Mouse (Mus musculus) limb, embryonic 14.5 days (tissue): ENCODE data around the gene Irgq. TPM values are rescaled to one million over a fixed set of nuclear protein-coding genes. Genes with fewer than 3 reads are reported as not detected.
A peak's percentile ranks its signal among the peaks of the same experiment; 100 is the strongest.

Experiments
- ATAC-seq: fragments of 200-750 bp; cut with Nextera tagmentation; 2 replicates; pipeline ENCODE4 v1.8.0; 2017; ENCODE audit warnings: low read depth, moderate number of reproducible peaks, moderate TSS enrichment; ENCODE audit not compliant: low FRiP score
- DNase-seq: peaks from one replicate; pipeline ENCODE4 v3.0.0-alpha.2; 2015; ENCODE audit warnings: low spot score
- H3K27ac ChIP-seq: fragments of 300-500 bp; sonication (generic); replicated peaks from 2 replicates; pipeline ENCODE4 v1.5.1; 2014; ENCODE audit warnings: low read depth, mild to moderate bottlenecking, low read length, moderate library complexity, mixed read lengths
- H3K27me3 ChIP-seq: fragments of 300-500 bp; sonication (generic); 2 replicates; pipeline ENCODE4 v1.6.1; 2014; ENCODE audit warnings: low read length, mixed read lengths; ENCODE audit not compliant: control insufficient read depth, insufficient read depth
- H3K36me3 ChIP-seq: fragments of 300-500 bp; sonication (generic); 2 replicates; pipeline ENCODE4 v1.6.1; 2014; ENCODE audit warnings: mild to moderate bottlenecking, low read length, moderate library complexity, mixed read lengths; ENCODE audit not compliant: control insufficient read depth, insufficient read depth
- H3K4me1 ChIP-seq: fragments of 300-500 bp; sonication (generic); 2 replicates; pipeline ENCODE4 v1.6.1; 2014; ENCODE audit warnings: antibody characterized with exemption, low read length, mixed read lengths; ENCODE audit not compliant: control insufficient read depth, insufficient read depth
- H3K4me2 ChIP-seq: fragments of 300-500 bp; sonication (generic); replicated peaks from 2 replicates; pipeline ENCODE4 v1.6.1; 2014; ENCODE audit warnings: low read depth, mild to moderate bottlenecking, low read length, moderate library complexity; ENCODE audit not compliant: severe bottlenecking
- H3K4me3 ChIP-seq: fragments of 300-500 bp; sonication (generic); replicated peaks from 2 replicates; pipeline ENCODE4 v1.5.1; 2014; ENCODE audit warnings: low read length
- H3K9ac ChIP-seq: fragments of 300-500 bp; sonication (generic); 2 replicates; pipeline ENCODE4 v1.6.1; 2014; ENCODE audit warnings: mild to moderate bottlenecking, low read depth, low read length, moderate library complexity; ENCODE audit not compliant: severe bottlenecking
- H3K9me3 ChIP-seq: fragments of 300-500 bp; sonication (generic); 2 replicates; pipeline ENCODE4 v1.6.1; 2016; ENCODE audit warnings: low read length; ENCODE audit not compliant: control insufficient read depth
- POLR2A ChIP-seq: fragments of 200-500 bp; IDR thresholded peaks from 2 replicates; pipeline ENCODE4 v1.8.0; 2012; ENCODE audit warnings: inconsistent platforms, mild to moderate bottlenecking, moderate library complexity, borderline replicate concordance; ENCODE audit not compliant: insufficient read depth, insufficient read length; ENCODE audit errors: extremely low read depth
- WGBS: fragments of 180-500 bp; shearing (Covaris S2); extraction: QIAGEN DNeasy Blood & Tissue Kit; methylation state at CpG from one replicate; pipeline ENCODE4 v1.1.7; 2014; 5-methylcytosine and 5-hydroxymethylcytosine counted together
- polyA plus RNA-seq, 2 experiments: library from polyadenylated mRNA; depleted of rRNA in 1 of 2; stranded (reverse) in 1 of 2; unstranded in 1 of 2; fragments of >200 nt; fragmentation: Nextera tagmentation in 1 of 2; extraction: Ambion mirVana in 1 of 2; gene quantifications; 2 replicates each; pipeline versions ENCODE4 v1.2.1 to v1.2.3; 2012 to 2014

Gene Irgq
- polyA plus RNA-seq, 2 experiments: 10.7 to 16.3 TPM

DNA sequence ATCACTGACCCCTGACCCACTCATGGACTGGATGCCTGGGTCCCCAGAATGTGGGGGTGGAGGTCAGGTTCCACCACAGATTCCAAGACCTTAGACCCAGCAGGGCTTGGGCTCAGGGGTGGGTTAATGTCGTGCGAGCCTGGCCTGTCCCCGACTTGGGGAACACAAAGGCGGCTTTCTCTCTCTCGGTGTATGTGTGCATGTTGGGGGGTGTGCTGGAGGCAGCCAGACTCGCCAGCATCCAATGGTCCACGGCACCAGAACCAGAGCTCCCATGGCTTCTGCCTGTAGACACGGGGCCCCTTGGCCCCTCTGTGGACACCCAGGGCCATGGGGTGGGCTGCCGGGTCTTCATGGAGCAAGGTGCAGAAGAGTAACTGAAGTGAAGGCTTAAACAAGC lies 45.0 kb upstream of the Irgq start:
- Histone ChIP-seq H3K9me3 (no peaks in the 10 kb centered on the region), H3K9ac (no peak overlapping the region), H3K27me3 (peaks cover 9% of the 10 kb centered on the region; the same call in 1 of the 2 replicates), H3K27ac (no peak overlapping the region), H3K4me2 (no peak overlapping the region), H3K4me1 (no peaks in the 10 kb centered on the region), H3K36me3 (no peaks in the 10 kb centered on the region), H3K4me3 (no peak overlapping the region)
- DNase-seq (no peak), ATAC-seq (no peak)
- WGBS: 80% methylated on average over 9 of the region's 9 CpGs
- TF ChIP-seq POLR2A: no peak

GRCm38 (mm10) chr7:24486654-24487130 lies 43.8 kb upstream of the Irgq start:
- no peak for TF ChIP-seq POLR2A
- no peaks in the 10 kb centered on the region for H3K4me1 ChIP-seq
- no peak; the same call in 1 of the 2 replicates for ATAC-seq
- peaks cover 4% of the 10 kb centered on the region; the same call in 1 of the 2 replicates for H3K27me3 ChIP-seq
- no peaks in the 10 kb centered on the region for H3K9me3 ChIP-seq
- no peaks in the 10 kb centered on the region for H3K36me3 ChIP-seq
- no peak overlapping the region for H3K4me2 ChIP-seq
- no peak overlapping the region for H3K4me3 ChIP-seq
- no peak overlapping the region for H3K27ac ChIP-seq
- WGBS: 58% methylated on average over 9 of the region's 9 CpGs
- no peak overlapping the region; the same call in 1 of the 2 replicates for H3K9ac ChIP-seq
- no peak for DNase-seq

- no peak for TF ChIP-seq POLR2A
- no peak for DNase-seq
- H3K4me1 ChIP-seq: no peaks in the 10 kb centered on the region
- ATAC-seq: no peak
- H3K4me3 ChIP-seq: no peak overlapping the region
- no peaks in the 10 kb centered on the region for H3K9me3 ChIP-seq
- no peak overlapping the region for H3K4me2 ChIP-seq
- no peak overlapping the region for H3K27ac ChIP-seq
- 27% methylated on average over 3 of the region's 3 CpGs for WGBS
- H3K36me3 ChIP-seq: no peaks in the 10 kb centered on the region
- H3K9ac ChIP-seq: no peak overlapping the region
- H3K27me3 ChIP-seq: peaks cover 4% of the 10 kb centered on the region; the same call in 1 of the 2 replicates
Measured at GRCm38 (mm10) chr7:24487403-24487802, 43.1 kb upstream of the Irgq start.

DNA sequence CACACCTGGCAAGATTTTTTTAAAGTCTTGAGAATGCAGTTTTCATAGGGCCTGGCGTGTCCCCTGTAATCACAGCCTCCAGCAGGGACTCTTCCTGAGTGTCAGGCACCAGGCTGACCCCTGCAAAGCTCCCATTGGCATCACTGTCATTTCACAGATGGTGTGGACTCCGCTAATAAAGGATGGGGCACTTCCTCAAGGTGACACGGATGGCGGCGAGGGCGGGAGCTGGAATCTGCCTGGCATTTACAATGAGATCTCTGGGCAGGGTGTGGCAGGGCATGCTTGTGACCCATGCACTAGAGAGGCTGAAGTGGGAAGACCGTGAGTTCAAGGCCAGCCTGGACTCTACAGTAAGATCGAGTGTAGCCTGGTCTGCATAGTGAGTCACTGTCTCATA lies 42.2 kb upstream of the Irgq start:
- no peaks in the 10 kb centered on the region for H3K36me3 ChIP-seq
- ATAC-seq (no peak), DNase-seq (no peak)
- no peak overlapping the region for H3K27ac ChIP-seq
- H3K9ac ChIP-seq: no peak overlapping the region
- 80% methylated on average over 8 of the region's 8 CpGs for WGBS
- no peak overlapping the region for H3K4me2 ChIP-seq
- TF ChIP-seq POLR2A: no peak
- no peaks in the 10 kb centered on the region for H3K9me3 ChIP-seq
- H3K4me1 ChIP-seq: no peaks in the 10 kb centered on the region
- no peak overlapping the region for H3K4me3 ChIP-seq
- no peaks in the 10 kb centered on the region for H3K27me3 ChIP-seq

GRCm38 (mm10) chr7:24499856-24500577 lies 30.5 kb upstream of the Irgq start:
- peaks cover 3% of the 10 kb centered on the region; the same call in 1 of the 2 replicates for H3K4me1 ChIP-seq
- ATAC-seq (peak; percentile 42), DNase-seq (peak; percentile 63)
- H3K27ac ChIP-seq: no peak overlapping the region
- peaks cover 4% of the 10 kb centered on the region; the same call in 1 of the 2 replicates for H3K9me3 ChIP-seq
- H3K9ac ChIP-seq: peak overlapping the region; percentile 45; the same call in 1 of the 2 replicates
- H3K27me3 ChIP-seq: peaks cover 20% of the 10 kb centered on the region
- WGBS: 12% methylated on average over 41 of the region's 43 CpGs
- no peaks in the 10 kb centered on the region for H3K36me3 ChIP-seq
- peak overlapping the region; percentile 56 for H3K4me2 ChIP-seq
- H3K4me3 ChIP-seq: peak overlapping the region; percentile 38
- no peak for TF ChIP-seq POLR2A
